Mouse (Mus musculus) thymus, adult 2 months (tissue): ENCODE data around the gene BC048671.

Experiments
- CTCF ChIP-seq: fragments of 200-500 bp; IDR thresholded peaks from 2 replicates; pipeline ENCODE4 v1.5.1; 2012; ENCODE audit warnings: mild to moderate bottlenecking, control low read depth, low read length, moderate library complexity, borderline replicate concordance; ENCODE audit not compliant: control insufficient read depth, poor library complexity, insufficient read depth; ENCODE audit errors: extremely low read depth
- POLR2A ChIP-seq: fragments of 200-500 bp; IDR thresholded peaks from 2 replicates; pipeline ENCODE4 v1.6.1; 2012; ENCODE audit warnings: mild to moderate bottlenecking, low read length, control low read depth, moderate library complexity; ENCODE audit not compliant: control insufficient read depth, poor library complexity, insufficient read depth; ENCODE audit errors: extremely low read depth

- TF ChIP-seq CTCF (no peak), POLR2A (no peak)
Observed at GRCm38 (mm10) chr6:90327670-90328069, 26.7 kb downstream of the BC048671 start.
